Mouse (Mus musculus) cerebellum, adult 2 months (tissue): Measurements from ENCODE around the gene Fxyd1.

Source experiments
- CTCF ChIP-seq: fragments of 200-500 bp; IDR thresholded peaks from 2 replicates; pipeline ENCODE4 v1.5.1; 2011; ENCODE audit warnings: low read depth, mild to moderate bottlenecking, control low read depth, low read length, moderate library complexity, borderline replicate concordance; ENCODE audit not compliant: insufficient read depth
- POLR2A ChIP-seq: fragments of 200-500 bp; IDR thresholded peaks from 2 replicates; pipeline ENCODE4 v1.6.1; 2011; ENCODE audit warnings: low read length, control low read depth, borderline replicate concordance; ENCODE audit not compliant: insufficient read depth

GRCm38 (mm10) chr7:31059108-31059507 is 2.1 kb upstream of the Fxyd1 start, which contains the start of gene Lgi4:
- TF ChIP-seq CTCF (peak; percentile 86), POLR2A (no peak)
